Comparison of ENCODE assay signal across 21 mouse cellular contexts in the genomic region with DNA sequence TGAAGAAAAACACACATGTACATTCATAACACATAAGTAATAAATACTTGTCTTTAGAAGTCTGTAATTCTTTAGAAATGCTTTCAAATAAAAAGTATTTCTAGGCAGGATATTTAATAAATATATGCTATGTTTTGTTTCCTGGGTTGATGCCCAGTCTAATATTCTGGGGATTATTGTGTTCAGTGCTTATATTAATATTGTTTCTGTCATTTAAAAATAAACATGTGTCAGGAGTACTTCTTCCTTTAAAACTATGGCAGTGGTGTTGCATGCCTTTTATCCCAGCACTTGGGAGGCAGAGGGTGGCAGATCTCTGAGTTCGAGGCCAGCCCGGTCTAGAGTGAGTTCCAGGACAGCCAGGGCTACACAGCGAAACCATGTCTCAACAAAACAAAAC.
DNase-seq lines count a peak whose midpoint lies in the region; ATAC-seq and TF ChIP-seq lines count a peak whose summit lies in the region.
"Had no signal": no experiment of that assay in that cellular context is flagged by ENCODE, and none has a peak within 500 bp of the region (broad histone marks: within the 10 kb centered on the region; RNA-seq: fewer than 3 reads in every experiment).

No protein-coding gene starts in this region.

- no peak overlapping the region for H3K4me3 ChIP-seq in lung, embryonic 14.5 days (ENCODE audit: low read depth, low read length)
- no peak overlapping the region for H3K4me3 ChIP-seq in lung, postnatal 0 days (ENCODE audit: low read depth, low read length)
- H3K4me3 ChIP-seq in lung, embryonic 15.5 days: no peak overlapping the region
- no peak overlapping the region for H3K4me3 ChIP-seq in lung, embryonic 16.5 days (ENCODE audit: low read length)

- no peak for TF ChIP-seq CTCF in lung, embryonic 14.5 days (IDR thresholded peaks at IDR 0.05; ENCODE audit: low read depth)
- no peak for TF ChIP-seq CTCF in lung, postnatal 0 days (IDR thresholded peaks at IDR 0.05)

- no peaks in the 10 kb centered on the region for H3K4me1 ChIP-seq in lung, embryonic 14.5 days (ENCODE audit: insufficient read depth)
- no peaks in the 10 kb centered on the region for H3K4me1 ChIP-seq in lung, postnatal 0 days (ENCODE audit: insufficient read depth, low read depth, low read length)
- no peaks in the 10 kb centered on the region for H3K4me1 ChIP-seq in lung, embryonic 15.5 days
- no peaks in the 10 kb centered on the region for H3K4me1 ChIP-seq in lung, embryonic 16.5 days (replicated peaks; ENCODE audit: control insufficient read depth, insufficient read depth, low read length)

- H3K9ac ChIP-seq in lung, embryonic 14.5 days: no peak overlapping the region
- no peak overlapping the region for H3K9ac ChIP-seq in lung, postnatal 0 days (replicated peaks; ENCODE audit: low read depth)
- H3K9ac ChIP-seq in lung, embryonic 15.5 days: no peak overlapping the region
- H3K9ac ChIP-seq in lung, embryonic 16.5 days (ENCODE audit: low read length): no peak overlapping the region

- 62% methylated on average over 3 of the region's 3 CpGs for WGBS in lung, embryonic 14.5 days
- WGBS in lung, postnatal 0 days: 62% methylated on average over 3 of the region's 3 CpGs
- WGBS in lung, embryonic 15.5 days: 58% methylated on average over 3 of the region's 3 CpGs
- WGBS in lung, embryonic 16.5 days: 71% methylated on average over 3 of the region's 3 CpGs

- peak; percentile 56 for DNase-seq in lung, embryonic 14.5 days
- no peak for DNase-seq in lung, postnatal 0 days (ENCODE audit: low spot score)
- no peak for DNase-seq in lung, adult 18-20 months
- no peak for DNase-seq in lung, postnatal 10 days
- DNase-seq: adrenal gland, adult 2 months; adrenal gland, adult 8-10 months; adrenal gland, postnatal 10 days; adrenal gland, postnatal 14 days; adrenal gland, postnatal 25 days; adrenal gland, postnatal 36 days; B cell, adult 2 months; cerebellum, adult 11 months; cerebellum, adult 11-12 months; cerebellum, adult 18-20 months had no signal

- H3K27me3 ChIP-seq in lung, embryonic 14.5 days (ENCODE audit: insufficient read depth, low read length): no peaks in the 10 kb centered on the region
- H3K27me3 ChIP-seq in lung, postnatal 0 days (replicated peaks; ENCODE audit: insufficient read depth, low read length): no peaks in the 10 kb centered on the region
- H3K27me3 ChIP-seq in lung, embryonic 15.5 days: no peaks in the 10 kb centered on the region
- H3K27me3 ChIP-seq in lung, embryonic 16.5 days (ENCODE audit: control insufficient read depth, insufficient read depth, low read depth, low read length): no peaks in the 10 kb centered on the region
- H3K27me3 ChIP-seq: CH12.LX, Patski had no signal

- H3K4me2 ChIP-seq in lung, embryonic 14.5 days: no peak overlapping the region
- H3K4me2 ChIP-seq in lung, postnatal 0 days (replicated peaks; ENCODE audit: low read depth, low read length): no peak overlapping the region
- H3K4me2 ChIP-seq in lung, embryonic 15.5 days: no peak overlapping the region
- H3K4me2 ChIP-seq in lung, embryonic 16.5 days (ENCODE audit: low read depth, low read length): no peak overlapping the region

- no peaks in the 10 kb centered on the region for H3K36me3 ChIP-seq in lung, embryonic 14.5 days (ENCODE audit: insufficient read depth)
- H3K36me3 ChIP-seq in lung, postnatal 0 days (ENCODE audit: insufficient read depth, low read length): no peaks in the 10 kb centered on the region
- no peaks in the 10 kb centered on the region for H3K36me3 ChIP-seq in lung, embryonic 15.5 days
- H3K36me3 ChIP-seq in lung, embryonic 16.5 days (ENCODE audit: control insufficient read depth, insufficient read depth, low read length): no peaks in the 10 kb centered on the region
- H3K36me3 ChIP-seq: G1E had no signal

- TF ChIP-seq EP300 in lung, postnatal 0 days (IDR thresholded peaks at IDR 0.05): no peak

- no peaks in the 10 kb centered on the region for H3K9me3 ChIP-seq in lung, embryonic 14.5 days (ENCODE audit: low read depth, low read length)
- no peaks in the 10 kb centered on the region for H3K9me3 ChIP-seq in lung, postnatal 0 days (ENCODE audit: low read length)
- no peaks in the 10 kb centered on the region for H3K9me3 ChIP-seq in lung, embryonic 15.5 days
- H3K9me3 ChIP-seq in lung, embryonic 16.5 days (ENCODE audit: control insufficient read depth, low read length): no peaks in the 10 kb centered on the region
- H3K9me3 ChIP-seq: G1E had no signal

- H3K27ac ChIP-seq in lung, embryonic 14.5 days (ENCODE audit: low read depth): no peak overlapping the region
- no peak overlapping the region for H3K27ac ChIP-seq in lung, postnatal 0 days (ENCODE audit: low read length)
- no peak overlapping the region for H3K27ac ChIP-seq in lung, embryonic 15.5 days
- no peak overlapping the region for H3K27ac ChIP-seq in lung, embryonic 16.5 days (ENCODE audit: low read length)

- peak; percentile 28; the same call in 1 of the 2 replicates for ATAC-seq in lung, embryonic 14.5 days (ENCODE audit: insufficient read depth)
- no peak for ATAC-seq in lung, postnatal 0 days
- peak; percentile 59; the same call in 1 of the 2 replicates for ATAC-seq in lung, embryonic 15.5 days (ENCODE audit: borderline replicate concordance, extremely low read depth, low FRiP score, low TSS enrichment)
- 0 out of 2 replicates have a peak, but pooled peaks have one; percentile 31 for ATAC-seq in lung, embryonic 16.5 days (ENCODE audit: low read depth)
- ATAC-seq: activated CD4-positive, CD25-positive, alpha-beta regulatory T cell, adult 4 months; CD4-positive, CD25-positive, alpha-beta regulatory T cell, adult 4 months; Patski had no signal
